Mouse (Mus musculus) embryo, embryonic 11.5 days (tissue): ENCODE measurements around the gene Cbx8.

Experiments used
- DNase-seq: peaks from one replicate; pipeline ENCODE4 v3.0.0-alpha.2; 2012; ENCODE audit warnings: low read depth, low spot score

The Cbx8 gene

DNA sequence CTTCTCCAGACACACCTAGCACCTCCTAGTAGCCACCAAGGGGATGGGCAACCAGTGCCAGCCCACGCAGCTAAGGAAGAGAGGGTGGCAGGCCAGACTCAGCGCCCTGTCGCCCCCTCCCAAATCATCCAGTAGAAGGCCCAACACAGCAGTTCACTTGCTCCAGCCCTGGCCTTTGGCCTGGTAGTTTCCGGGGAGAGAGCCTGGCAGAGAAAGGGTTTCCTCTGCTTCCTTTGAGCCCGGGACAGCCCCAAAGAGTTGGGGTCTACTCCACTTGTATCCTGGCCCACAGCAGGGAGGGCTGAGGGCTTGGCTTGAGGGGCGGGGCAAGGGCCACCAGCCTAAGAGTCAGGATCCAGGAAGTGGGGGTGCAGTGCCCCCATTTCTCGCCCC is 38.7 kb upstream of the Cbx8 start:
- DNase-seq, result no peak

DNA sequence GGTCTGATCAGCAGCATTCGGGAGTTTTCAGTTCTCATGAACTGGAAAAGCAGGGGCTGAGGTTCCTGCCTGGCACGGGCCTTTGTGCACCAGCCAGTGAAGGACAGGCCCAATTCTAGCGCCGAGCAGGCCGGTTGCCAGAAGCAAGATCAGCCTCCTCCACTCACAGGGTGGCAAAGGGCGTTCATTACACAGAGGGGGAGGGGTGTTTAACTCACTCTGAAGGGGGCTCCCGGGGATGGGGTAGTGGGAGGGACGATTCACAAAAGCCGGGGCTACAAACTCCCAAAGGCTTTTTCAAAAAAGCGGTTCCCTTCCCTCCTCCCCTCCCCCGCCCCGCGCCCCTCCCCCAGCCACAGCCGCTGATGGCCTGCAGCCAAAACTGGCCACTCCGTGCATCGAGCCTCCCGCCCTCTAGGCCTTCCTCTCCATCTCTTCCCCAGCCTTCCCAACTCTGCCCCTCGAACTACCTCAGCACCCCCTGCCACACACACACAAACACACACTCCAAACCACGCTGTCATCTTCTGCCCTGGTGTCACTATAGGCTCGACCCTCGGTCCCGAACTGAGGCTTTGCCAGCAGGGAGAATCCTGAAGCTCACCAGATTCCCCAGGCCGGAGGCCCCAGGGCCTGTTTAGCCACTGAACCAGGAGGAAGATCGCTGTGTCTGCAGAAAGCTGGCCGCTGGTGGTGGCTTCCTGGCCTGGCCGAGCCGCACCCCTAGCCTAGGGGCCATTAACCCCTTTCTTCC is 38.1 kb upstream of the Cbx8 start:
- no peak for DNase-seq

GRCm38 (mm10) chr11:119077755-119078154 is 37.0 kb upstream of the Cbx8 start:
- no peak for DNase-seq

GRCm38 (mm10) chr11:119075805-119076204 is 35.0 kb upstream of the Cbx8 start:
- no peak for DNase-seq

DNA sequence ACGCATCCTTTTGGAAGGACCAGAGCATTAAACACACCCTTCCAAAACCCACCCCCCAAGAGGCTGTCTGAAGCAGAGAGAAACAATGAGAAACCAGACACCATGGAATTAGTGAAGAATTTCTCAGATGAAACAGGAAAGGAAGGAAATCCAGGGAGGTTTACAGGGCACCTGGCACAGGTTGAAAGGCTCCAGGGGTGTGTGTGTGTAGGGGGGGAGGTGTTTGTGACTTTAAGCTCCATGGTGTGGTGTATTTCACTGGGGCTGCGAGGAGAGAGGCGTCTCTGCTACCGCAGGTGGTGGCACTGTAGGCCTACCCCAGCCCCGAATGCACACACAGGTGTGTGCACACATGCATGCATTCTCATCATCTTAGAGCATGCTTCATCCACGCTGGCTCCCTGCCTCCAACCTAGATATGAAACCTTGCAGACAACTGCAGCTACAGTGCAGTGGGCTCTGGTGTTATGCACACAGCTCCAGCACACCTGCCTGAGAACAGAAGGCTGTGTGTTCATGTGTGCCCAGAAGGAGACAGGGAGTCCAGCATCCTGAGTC is 33.2 kb upstream of the Cbx8 start:
- DNase-seq, result no peak

DNA sequence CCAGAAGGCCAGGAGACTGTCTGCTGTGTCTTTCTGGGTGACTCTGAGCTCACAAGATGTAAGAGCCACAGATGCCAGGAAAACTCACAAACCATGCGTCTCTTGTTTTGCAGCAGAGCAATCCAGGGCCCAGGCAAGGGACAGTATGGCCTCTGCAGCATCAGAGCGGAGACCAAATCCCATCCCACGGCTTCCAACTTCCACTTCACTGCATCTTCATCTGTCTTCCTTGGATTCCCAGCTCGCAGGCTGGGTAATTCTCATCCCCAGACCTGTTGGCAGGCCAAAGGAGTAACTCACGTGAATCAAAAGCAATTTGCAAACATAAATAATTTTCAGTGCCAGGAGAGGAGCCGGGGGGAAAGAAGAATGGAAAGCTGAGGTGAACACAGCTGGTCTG is 32.2 kb upstream of the Cbx8 start:
- DNase-seq, result no peak

DNA sequence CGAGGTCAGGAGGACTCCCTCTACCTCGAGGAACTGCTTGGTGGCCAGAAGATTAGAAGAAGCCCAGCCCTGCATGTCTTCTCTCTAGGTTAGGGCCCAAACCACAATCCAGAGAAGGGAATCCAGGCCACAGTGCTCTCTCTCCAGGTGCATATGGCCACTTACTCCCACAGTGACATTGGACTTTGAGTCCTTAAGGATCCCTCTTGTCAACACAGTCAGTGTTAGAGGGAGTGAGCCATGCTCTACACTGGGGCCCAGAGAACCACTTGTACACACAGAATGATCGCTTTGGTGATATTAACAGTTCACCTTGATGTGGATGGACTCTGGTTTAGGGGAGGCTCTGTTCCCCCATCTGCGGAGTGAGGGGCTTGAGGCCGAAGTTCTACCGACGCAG is 31.5 kb upstream of the Cbx8 start:
- DNase-seq, result no peak

DNA sequence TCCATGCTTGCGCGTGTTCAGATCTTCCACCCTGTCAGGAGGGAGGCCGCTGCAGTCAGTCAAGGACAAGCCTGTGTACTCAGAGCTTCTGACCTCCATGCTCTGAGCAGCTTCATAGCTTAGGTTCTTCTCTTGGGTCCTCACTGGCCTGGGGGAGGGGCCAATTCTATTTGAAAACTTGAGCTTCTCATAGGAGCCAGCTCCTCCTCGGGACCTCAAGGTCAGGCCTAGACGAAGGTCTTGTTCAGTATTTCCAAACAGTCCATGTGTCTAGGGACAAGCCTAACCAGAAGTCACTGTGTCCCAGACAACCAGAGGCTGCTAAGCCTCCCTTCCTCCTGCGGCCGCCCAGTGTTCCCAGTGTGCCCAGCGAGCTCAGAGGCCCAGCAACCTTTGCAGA is 26.1 kb upstream of the Cbx8 start:
- no peak for DNase-seq

DNA sequence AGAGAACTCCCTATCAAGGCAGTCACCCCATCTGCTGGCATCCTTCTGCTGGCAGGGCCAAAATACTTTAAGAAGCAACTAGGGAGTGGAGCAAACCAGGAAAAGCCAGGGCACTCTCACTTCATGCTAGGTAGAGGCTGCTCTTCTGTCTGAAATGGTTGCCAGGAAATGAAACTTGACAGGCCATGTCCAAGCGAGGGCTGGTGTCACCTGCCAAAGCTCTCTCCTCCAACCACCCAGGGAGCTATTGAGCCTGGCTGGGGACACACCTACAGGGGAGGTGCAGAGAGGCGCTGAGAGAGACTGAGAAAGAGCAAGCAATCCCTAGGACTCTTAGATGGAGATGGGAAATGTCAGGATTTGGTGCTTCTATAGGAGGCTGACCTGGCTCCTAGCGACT is 18.5 kb upstream of the Cbx8 start:
- DNase-seq, result no peak

GRCm38 (mm10) chr11:119058041-119058995 is 17.5 kb upstream of the Cbx8 start:
- DNase-seq, result no peak

GRCm38 (mm10) chr11:119057291-119057690 is 16.5 kb upstream of the Cbx8 start:
- no peak for DNase-seq

DNA sequence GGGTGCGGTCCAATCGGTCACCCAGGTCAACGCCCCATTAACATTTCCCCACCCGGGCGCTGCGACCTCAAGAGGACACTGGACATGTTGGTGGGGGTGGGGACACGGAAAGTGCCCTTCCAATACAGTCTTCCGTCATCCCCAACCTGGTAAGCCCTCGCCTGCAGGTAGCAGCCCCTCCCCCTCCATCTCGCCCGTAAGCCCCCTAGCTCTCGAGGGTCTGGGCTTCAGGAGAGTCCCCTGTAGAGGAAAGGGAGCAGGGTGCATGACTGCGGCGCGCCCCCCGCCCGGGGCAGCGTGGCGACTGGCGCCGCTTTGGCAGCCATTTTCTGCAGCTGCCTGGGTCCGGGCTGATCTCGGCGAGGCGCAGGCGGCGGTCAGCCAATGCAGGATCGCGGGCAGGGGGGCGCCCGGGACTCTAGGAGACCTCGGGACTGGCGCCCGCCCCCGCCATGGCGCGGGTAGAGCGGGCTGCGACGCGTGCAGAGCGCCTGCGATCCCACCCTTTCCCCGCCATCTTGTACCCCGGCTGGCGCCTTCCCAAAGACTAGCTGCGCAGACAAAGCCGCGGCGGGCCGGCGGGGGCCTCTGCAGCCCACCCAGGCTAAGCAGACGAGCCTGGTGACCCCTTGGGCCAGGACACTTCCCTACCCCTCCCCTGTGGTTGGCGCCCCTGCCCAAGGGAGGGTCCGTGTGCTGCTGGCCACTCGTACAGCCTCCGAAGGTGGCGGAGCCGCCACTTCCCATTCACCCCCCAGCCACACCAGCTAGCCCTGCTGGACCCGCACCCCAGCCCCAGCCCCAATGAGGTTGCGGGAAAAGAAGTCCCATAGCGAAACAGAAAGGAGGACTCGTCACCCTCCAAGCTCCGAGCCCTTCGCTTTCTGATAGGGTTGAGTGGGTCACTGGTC is 15.8 kb upstream of the Cbx8 start:
- no peak for DNase-seq

GRCm38 (mm10) chr11:119055571-119056131 is 14.9 kb upstream of the Cbx8 start:
- no peak for DNase-seq

DNA sequence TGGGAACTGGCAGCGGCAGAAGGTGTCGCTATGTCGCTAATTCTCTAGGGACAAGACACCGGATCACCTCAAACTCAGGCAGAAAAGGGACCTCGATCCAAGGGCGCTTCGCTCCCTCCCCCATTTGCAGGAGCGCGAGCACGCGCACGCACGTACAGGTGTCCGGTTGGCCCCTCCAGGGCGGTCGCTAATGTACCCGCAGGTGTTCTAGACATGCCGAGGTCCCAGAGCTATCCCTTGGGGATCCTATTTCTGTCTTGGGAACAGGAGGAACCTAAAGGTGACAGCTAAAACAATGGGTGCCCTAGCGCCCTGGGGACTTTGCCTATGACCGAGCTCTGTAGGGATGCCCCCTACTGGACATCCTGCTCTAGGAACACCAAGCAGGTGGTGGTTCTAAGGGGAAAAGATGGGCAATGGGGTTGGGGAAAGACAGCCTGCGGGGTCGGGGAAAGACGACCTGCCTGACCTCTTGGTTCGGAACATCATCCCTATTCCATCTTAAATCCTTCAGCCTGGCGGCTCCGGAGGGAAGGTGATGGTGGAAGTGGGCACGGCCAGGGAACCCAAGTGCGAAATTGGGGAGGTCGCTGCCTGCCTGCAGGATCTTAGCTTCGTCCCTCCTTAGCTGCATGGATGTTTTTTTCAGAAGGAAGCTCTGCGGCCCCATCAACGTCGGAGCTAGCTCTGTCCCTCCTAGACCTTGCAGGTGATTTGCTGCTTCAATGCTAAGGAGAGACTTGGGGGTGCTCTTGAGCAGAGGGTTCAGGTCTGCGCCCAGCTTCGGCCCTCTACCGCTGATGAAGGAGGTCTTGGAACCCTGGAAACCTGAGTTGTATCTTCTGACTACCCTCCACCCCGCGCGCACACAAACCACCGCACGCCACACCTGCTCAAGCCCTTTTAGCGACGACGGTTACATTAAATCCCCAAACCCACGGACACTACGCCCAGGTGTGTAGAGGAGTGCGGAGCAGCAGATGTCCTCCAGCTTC is 13.9 kb upstream of the Cbx8 start:
- DNase-seq, result no peak

DNA sequence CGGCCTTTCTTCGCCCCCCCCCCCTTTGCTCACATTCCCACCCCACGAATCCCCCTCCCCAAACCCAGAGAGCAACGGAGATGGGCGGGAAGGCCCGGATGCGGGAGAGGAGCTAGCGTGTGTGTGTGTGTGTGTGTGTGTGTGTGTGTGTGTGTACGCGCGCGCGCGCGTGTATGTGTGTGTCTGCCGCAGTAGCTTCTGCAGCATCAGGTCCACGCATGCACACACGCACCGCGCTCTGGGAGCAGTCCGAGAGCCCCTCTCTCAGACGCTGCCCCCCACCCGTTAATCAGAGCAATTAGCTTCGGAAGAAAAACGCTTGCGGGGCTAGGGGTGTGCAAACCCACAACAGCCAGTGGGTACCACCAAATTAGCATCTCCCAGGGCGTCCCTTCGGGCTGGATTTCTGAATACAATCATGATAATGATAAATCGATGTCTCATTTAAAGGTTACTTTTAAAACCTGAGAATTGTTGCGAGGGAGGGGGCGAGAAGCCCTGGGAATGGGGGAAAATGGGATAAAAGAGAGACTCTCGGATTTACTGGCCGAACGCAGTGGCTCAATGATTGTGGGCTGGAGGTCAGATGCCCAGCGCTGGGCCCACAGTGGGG is 13.1 kb upstream of the Cbx8 start:
- no peak for DNase-seq

DNA sequence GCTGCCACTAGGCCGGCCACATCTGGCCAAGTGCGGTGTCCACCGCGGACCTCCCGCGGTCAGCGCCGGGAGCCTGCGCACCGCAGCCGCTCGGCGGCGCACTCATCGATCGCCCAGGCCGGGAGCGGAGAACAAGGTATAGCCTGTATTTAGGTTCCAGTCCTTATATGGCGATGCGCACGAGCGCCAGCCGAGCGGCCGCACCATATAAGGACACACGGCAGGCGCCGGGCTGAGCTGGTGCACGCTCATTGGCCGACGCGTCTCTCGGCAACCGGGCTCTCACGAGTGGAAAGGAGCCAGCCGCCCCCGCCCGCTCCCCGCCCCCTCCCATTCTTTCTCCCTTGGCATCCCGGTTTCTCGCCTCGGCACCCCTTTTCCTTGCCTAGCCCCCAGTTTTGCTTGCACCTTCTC is 12.5 kb upstream of the Cbx8 start:
- DNase-seq, result peak; percentile 82

GRCm38 (mm10) chr11:119052661-119053256 is 12.0 kb upstream of the Cbx8 start:
- DNase-seq, result no peak

DNA sequence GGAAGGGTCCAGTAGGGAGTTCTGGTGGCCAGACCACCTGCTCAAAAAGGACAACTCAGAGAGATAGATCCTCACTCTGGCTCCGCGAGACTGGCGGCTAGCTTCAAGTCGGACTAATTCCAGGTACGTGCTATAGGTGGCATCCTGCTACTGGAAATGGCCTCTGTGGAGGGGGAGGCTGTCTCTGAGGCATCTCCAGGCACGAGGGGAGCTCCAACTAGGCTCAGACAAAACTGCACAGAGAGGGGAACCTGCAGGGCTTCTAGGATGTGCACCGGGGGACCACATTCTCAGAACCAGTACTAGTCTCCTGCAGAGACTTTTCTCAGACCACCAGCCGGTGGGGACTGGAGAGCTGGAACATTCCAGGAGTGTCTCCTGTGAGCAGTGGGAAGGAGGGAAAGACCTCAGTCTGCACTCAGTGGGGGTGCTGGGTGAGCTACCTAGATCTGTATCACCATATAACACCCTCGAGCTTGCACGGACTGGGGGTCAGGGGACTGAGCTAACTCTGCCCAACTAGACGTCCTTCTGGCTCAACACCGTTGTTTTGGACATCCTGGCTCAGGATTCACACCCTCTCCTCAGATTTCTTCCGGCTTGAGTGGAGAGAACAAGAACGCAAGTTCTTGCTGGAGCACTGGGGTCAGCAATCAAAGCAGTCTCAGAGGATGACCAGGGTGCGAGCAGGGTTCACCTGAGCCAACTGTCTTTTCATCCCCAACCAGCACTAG is 11.3 kb upstream of the Cbx8 start:
- no peak for DNase-seq
